Mouse (Mus musculus): ENCODE results near the gene Rhbdf2.

- TF ChIP-seq TAL1 (IDR thresholded peaks at IDR 0.05; ENCODE audit: low read length) (no peak), GATA1 (IDR thresholded peaks at IDR 0.05; ENCODE audit: low read length) (no peak)
Measured at GRCm38 (mm10) chr11:116618666-116619065, 8.2 kb downstream of the Rhbdf2 start.
